Mouse (Mus musculus) hindbrain, embryonic 13.5 days (tissue): ENCODE data around the gene Rb1. TPM values are rescaled to one million over a fixed set of nuclear protein-coding genes. Genes with fewer than 3 reads are reported as not detected.

Experiments used
- ATAC-seq: fragments of 200-750 bp; cut with Nextera tagmentation; 2 replicates; pipeline ENCODE4 v1.8.0; 2017; ENCODE audit warnings: moderate TSS enrichment; ENCODE audit not compliant: low FRiP score
- H3K27ac ChIP-seq: fragments of 300-500 bp; sonication (generic); 2 replicates; pipeline ENCODE4 v1.5.1; 2015; ENCODE audit warnings: inconsistent platforms, mild to moderate bottlenecking, moderate library complexity
- H3K27me3 ChIP-seq: fragments of 300-500 bp; sonication (generic); 2 replicates; pipeline ENCODE4 v1.6.1; 2015; ENCODE audit warnings: mild to moderate bottlenecking, inconsistent platforms
- H3K36me3 ChIP-seq: fragments of 300-500 bp; sonication (generic); 2 replicates; pipeline ENCODE4 v1.6.1; 2015; ENCODE audit warnings: mild to moderate bottlenecking, inconsistent platforms
- H3K4me1 ChIP-seq: fragments of 300-500 bp; sonication (generic); replicated peaks from 2 replicates; pipeline ENCODE4 v1.6.1; 2015; ENCODE audit warnings: inconsistent platforms
- H3K4me2 ChIP-seq: fragments of 300-500 bp; sonication (generic); 2 replicates; pipeline ENCODE4 v1.6.1; 2015; ENCODE audit warnings: inconsistent platforms, mild to moderate bottlenecking, moderate library complexity
- H3K4me3 ChIP-seq: fragments of 300-500 bp; sonication (generic); 2 replicates; pipeline ENCODE4 v1.5.1; 2015; ENCODE audit warnings: mild to moderate bottlenecking, inconsistent platforms
- H3K9ac ChIP-seq: fragments of 300-500 bp; sonication (generic); 2 replicates; pipeline ENCODE4 v1.6.1; 2015; ENCODE audit warnings: mild to moderate bottlenecking, inconsistent platforms
- H3K9me3 ChIP-seq: fragments of 300-500 bp; sonication (generic); 2 replicates; pipeline ENCODE4 v1.6.1; 2016; ENCODE audit warnings: inconsistent platforms
- WGBS: fragments of 180-500 bp; shearing (Covaris S2); methylation state at CpG from one replicate; pipeline ENCODE4 v1.1.7; 2015; 5-methylcytosine and 5-hydroxymethylcytosine counted together
- polyA plus RNA-seq: library from polyadenylated mRNA; unstranded; fragments of >200 nt; fragmentation: Nextera tagmentation; extraction: Ambion mirVana; gene quantifications from 2 replicates; pipeline ENCODE4 v1.2.1, GENCODE M21; 2015

Gene Rb1
- polyA plus RNA-seq, 1 experiment from 2014 or later: 21.8 TPM

DNA sequence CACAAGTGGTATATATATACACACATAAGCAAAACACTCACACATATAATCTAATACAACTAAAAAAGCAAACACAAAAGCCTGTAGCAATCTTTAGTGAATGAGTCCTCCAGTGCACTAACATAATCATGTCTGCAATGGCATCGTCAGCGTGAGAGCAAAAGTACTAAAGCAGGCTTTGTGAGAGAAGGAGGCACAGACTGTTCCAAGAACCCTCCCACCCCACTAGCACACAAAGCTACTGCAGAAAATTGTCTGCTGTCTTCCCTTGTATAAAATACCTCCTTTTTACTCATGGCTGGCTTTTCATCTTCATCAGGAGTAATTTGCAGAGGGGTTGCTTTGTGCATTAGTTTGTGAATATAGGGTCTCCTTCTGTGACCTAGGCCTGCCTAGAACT, 73.3 kb downstream of the Rb1 start:
- Histone ChIP-seq H3K4me2 (no peak overlapping the region), H3K27ac (no peak overlapping the region), H3K4me1 (no peaks in the 10 kb centered on the region), H3K27me3 (no peaks in the 10 kb centered on the region), H3K9ac (no peak overlapping the region), H3K36me3 (0 out of 2 replicates have a peak, but pooled peaks cover 2% of the 10 kb centered on the region), H3K9me3 (no peaks in the 10 kb centered on the region), H3K4me3 (no peak overlapping the region)
- 33% methylated on average over 2 of the region's 2 CpGs for WGBS
- ATAC-seq: no peak

DNA sequence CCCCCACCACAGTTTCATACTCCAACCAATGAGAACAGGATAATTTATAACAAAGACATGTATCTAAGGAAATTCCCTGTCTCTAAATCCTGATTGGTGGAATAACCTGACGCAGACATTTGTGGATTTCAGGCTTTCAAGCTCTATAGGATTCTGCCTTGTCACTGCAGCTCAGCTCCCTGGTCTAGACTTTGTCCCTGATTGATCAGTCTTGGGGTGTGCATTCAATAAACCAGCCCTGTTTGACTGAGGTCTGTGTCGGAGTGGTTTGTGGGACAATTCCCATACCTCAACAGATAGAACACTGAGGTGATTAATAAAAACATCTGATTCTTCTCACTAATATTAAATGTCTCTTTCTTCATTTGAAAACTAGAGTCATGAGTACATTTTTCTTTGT, 75.6 kb downstream of the Rb1 start:
- Histone ChIP-seq H3K36me3 (0 out of 2 replicates have a peak, but pooled peaks cover 2% of the 10 kb centered on the region), H3K4me2 (no peak overlapping the region), H3K9me3 (no peaks in the 10 kb centered on the region), H3K4me1 (no peaks in the 10 kb centered on the region), H3K27me3 (no peaks in the 10 kb centered on the region), H3K4me3 (no peak overlapping the region), H3K27ac (no peak overlapping the region), H3K9ac (no peak overlapping the region)
- 97% methylated on average over 2 of the region's 2 CpGs for WGBS
- ATAC-seq: no peak

DNA sequence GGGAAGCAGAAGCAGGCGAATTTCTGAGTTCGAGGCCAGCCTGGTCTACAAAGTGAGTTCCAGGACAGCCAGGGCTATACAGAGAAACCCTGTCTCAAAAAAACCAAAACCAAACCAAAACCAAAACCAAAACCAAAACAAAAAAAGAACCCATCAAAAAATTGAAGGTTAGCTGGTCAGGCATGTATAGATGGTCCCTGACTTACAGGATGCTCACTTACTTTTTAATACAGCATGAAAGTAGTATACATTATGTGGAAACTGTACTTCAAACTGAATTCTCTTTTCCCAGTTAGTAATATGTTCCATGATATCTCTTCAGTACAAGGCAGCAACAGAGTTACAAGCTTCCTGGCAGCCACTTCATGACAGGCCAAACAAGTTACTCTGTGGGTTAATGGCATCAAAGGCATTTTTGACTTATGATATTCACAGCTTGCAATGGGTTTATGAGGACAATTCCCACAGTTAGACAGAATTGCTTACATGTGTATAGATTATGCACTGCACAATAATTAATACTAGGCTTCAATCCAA, 81.5 kb downstream of the Rb1 start:
- Histone ChIP-seq H3K4me3 (no peak overlapping the region), H3K4me1 (peaks cover 4% of the 10 kb centered on the region; the same call in 1 of the 2 replicates), H3K9ac (no peak overlapping the region), H3K36me3 (no peaks in the 10 kb centered on the region), H3K27ac (no peak overlapping the region), H3K4me2 (no peak overlapping the region), H3K9me3 (no peaks in the 10 kb centered on the region), H3K27me3 (no peaks in the 10 kb centered on the region)
- ATAC-seq: no peak
- WGBS: 95% methylated on average over 2 of the region's 2 CpGs

DNA sequence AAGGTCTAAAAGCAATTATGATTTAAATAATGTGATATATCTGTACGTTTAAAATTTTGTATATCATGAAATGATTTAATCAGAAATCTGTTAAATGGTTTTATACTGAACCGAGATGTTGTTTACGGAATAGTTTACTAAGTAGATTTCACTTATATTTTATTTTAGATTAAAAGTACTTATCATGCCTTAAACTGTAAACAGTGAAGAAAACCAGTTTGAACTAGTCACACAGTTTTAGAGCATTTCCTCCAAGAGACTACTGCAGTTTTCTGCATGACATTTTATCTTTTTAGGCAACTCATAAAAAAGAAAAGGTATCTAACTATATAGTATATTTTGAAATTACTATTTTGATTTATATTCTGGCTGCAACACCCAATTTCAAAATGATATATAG, 85.8 kb downstream of the Rb1 start:
- Histone ChIP-seq H3K36me3 (no peaks in the 10 kb centered on the region), H3K9ac (no peak overlapping the region), H3K4me1 (peaks cover 11% of the 10 kb centered on the region; the same call in 1 of the 2 replicates), H3K4me3 (no peak overlapping the region), H3K27ac (no peak overlapping the region), H3K27me3 (no peaks in the 10 kb centered on the region), H3K9me3 (no peaks in the 10 kb centered on the region), H3K4me2 (0 out of 2 replicates have a peak overlapping the region, but pooled peaks have one; percentile 19)
- ATAC-seq: no peak
- 50% methylated on average over 3 of the region's 3 CpGs for WGBS

DNA sequence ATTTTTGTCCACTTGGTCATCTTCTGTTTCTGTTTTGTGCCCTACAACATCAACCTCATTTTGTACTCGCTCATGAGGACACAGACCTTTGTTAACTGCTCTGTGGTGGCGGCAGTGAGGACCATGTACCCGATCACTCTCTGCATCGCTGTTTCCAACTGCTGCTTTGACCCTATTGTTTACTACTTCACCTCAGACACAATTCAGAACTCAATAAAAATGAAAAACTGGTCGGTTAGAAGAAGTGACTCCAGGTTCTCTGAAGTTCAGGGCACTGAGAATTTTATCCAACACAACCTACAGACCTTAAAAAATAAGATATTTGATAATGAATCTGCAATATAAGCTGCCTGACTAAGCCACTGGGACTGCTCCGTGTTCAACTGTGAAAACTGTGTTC, 86.3 kb downstream of the Rb1 start:
- no peak for ATAC-seq
- Histone ChIP-seq H3K4me3 (peak overlapping the region; percentile 50), H3K36me3 (no peaks in the 10 kb centered on the region), H3K9me3 (no peaks in the 10 kb centered on the region), H3K4me1 (peaks cover 17% of the 10 kb centered on the region), H3K4me2 (peak overlapping the region; percentile 56), H3K9ac (peak overlapping the region; percentile 62), H3K27ac (peak overlapping the region; percentile 90), H3K27me3 (no peaks in the 10 kb centered on the region)
- WGBS: under 1% methylated on average over 6 of the region's 6 CpGs

DNA sequence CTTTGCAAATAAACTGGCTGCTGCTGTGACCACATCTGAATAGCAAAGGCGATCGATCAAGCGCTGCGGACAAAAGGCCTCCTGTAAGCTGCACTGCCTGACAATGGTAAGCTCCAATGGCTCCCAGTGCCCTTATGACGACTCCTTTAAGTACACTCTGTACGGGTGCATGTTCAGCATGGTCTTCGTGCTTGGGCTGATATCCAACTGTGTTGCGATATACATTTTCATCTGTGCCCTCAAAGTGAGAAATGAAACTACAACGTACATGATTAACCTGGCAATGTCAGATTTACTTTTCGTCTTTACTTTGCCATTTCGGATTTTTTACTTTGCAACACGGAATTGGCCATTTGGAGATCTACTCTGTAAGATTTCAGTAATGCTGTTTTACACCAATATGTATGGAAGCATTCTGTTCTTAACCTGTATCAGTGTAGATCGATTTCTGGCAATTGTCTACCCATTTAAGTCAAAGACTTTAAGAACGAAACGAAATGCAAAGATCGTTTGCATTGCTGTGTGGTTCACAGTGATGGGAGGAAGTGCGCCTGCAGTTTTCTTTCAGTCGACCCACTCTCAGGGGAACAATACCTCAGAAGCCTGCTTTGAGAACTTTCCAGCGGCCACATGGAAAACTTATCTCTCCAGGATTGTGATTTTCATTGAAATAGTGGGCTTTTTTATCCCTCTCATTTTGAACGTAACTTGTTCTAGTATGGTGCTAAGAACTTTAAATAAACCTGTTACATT, 86.9 kb downstream of the Rb1 start:
- Histone ChIP-seq H3K27me3 (no peaks in the 10 kb centered on the region), H3K4me2 (peak overlapping the region; percentile 56), H3K9me3 (no peaks in the 10 kb centered on the region), H3K4me1 (peaks cover 19% of the 10 kb centered on the region), H3K36me3 (no peaks in the 10 kb centered on the region), H3K9ac (peak overlapping the region; percentile 62), H3K27ac (peak overlapping the region; percentile 90), H3K4me3 (peak overlapping the region; percentile 50)
- ATAC-seq: peak; percentile 89
- under 1% methylated on average over 20 of the region's 20 CpGs for WGBS

DNA sequence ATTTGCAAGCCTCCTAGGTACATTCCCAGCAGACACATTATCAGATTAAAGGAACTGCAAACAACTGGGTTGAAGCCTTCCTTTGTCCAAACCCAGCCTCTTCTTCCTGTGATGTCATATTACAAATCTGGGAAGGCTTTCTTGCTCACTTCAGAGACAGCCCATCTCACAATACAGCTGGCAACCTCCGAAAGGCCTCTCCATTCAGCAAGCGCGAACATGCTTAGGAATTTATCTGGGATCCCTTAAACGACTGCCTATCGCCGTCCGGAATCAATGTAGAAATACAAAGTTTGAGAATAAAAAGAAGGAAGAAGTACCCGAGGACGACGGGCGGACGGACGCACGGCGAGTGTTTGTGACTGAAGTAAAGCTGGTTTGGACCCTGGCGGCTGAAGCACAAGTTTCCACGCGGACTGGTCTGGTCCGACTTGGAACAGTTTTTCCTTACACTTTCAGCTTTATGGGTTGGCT, 87.7 kb downstream of the Rb1 start, which contains the start of gene Lpar6:
Gene Lpar6 (plus strand): TSS at position 48 of the 474 bp plus-strand sequence.
- H3K36me3 ChIP-seq: no peaks in the 10 kb centered on the region
- peak within 1 kb of the TSS; percentile 62 for H3K9ac ChIP-seq
- no peaks in the 10 kb centered on the region for H3K9me3 ChIP-seq
- H3K27me3 ChIP-seq: no peaks in the 10 kb centered on the region
- peak within 1 kb of the TSS; percentile 50 for H3K4me3 ChIP-seq
- peaks cover 19% of the 10 kb centered on the region for H3K4me1 ChIP-seq
- H3K4me2 ChIP-seq: peak within 1 kb of the TSS; percentile 56
- peak; percentile 82 for ATAC-seq
- peak within 1 kb of the TSS; percentile 90 for H3K27ac ChIP-seq
- WGBS: under 1% methylated on average over 19 of the region's 19 CpGs

DNA sequence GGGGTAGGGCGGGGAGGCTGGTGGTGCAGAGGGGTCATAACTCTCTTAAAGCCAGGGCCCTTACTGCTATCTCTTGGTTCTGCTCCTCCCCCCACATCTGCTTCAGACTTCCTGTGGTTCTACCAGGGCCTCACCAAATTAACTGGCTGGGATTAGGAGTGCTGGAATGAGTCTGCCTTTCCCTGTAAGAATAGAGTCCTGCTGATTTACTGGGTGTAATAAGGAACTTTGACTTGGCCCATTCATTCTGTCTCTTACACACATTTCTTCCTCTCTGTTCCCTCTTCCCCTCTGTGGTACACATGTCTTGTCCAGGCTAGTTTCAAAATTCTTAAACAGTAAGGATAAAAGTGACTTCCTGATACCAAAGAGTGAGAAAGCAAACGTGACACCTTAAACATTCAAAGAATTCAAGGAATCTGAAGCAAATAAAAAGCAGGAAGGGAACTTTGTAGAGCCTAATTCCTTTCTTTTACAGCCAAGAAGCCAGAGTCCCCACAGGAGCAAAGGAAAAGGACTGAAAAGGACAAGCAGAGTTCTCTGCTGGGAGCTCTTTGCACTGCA, 91.1 kb downstream of the Rb1 start:
- Histone ChIP-seq H3K4me1 (peaks cover 27% of the 10 kb centered on the region), H3K27me3 (no peaks in the 10 kb centered on the region), H3K27ac (peak overlapping the region; percentile 35), H3K9ac (no peak overlapping the region), H3K4me3 (no peak overlapping the region), H3K9me3 (no peaks in the 10 kb centered on the region), H3K4me2 (no peak overlapping the region), H3K36me3 (peaks cover 2% of the 10 kb centered on the region; the same call in 1 of the 2 replicates)
- WGBS: 16% methylated on average over 2 of the region's 2 CpGs
- no peak for ATAC-seq

DNA sequence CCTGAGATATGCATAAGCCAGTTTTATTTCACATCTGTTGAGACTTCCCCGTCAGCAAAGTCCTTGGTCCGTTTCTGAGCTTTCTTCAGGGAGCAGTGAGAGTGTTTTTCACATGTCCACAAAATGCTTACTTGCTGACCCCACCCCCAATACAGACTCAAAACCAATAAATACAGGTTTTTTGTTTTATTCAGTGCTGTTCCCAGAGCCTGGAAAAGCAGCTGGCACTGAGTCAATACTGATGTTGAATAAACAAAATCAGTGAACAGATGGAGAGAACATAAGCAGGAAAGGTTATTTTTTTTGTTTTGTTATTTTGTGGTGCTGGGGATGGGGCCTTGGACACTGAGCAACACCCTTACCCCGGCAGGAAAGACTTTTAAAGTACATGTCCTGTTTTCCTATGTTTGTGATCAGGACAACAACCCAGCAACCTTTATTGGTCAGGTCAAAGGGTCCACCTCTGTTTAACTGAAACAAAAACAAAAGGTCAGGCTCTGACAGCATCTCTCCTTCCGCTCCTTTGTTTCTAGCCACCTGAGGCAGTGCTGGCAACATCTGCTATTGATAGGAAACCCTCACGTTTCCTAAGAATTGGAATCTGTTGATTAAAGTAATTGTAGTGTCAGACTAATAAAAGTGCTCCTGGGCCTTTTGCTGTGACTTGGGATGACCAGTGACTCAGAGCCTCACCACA, 94.2 kb downstream of the Rb1 start:
- H3K9ac ChIP-seq: no peak overlapping the region
- peaks cover 18% of the 10 kb centered on the region for H3K4me1 ChIP-seq
- no peak overlapping the region for H3K4me2 ChIP-seq
- H3K9me3 ChIP-seq: no peaks in the 10 kb centered on the region
- H3K27ac ChIP-seq: 0 out of 2 replicates have a peak overlapping the region, but pooled peaks have one; percentile 3
- no peak for ATAC-seq
- WGBS: 26% methylated on average over 5 of the region's 5 CpGs
- H3K27me3 ChIP-seq: no peaks in the 10 kb centered on the region
- peaks cover 2% of the 10 kb centered on the region; the same call in 1 of the 2 replicates for H3K36me3 ChIP-seq
- no peak overlapping the region for H3K4me3 ChIP-seq

DNA sequence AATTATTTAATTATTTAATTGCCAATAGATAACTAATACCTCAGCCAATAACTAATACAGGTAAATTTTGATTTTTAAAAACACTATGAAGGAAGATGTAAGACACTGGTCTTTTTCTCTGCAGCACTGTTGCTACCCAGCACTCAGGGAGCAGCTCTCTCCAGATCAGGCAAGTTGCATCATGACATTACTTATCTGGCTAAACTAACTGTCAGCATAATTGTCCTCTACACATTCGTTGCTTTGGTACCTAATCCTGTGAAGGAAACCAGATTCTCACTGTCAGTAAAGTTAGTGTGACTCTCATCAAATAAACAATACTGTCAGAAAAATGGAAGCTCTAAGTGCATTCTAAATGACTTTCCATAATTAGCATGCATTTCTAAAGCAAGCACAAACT, 98.8 kb downstream of the Rb1 start:
- Histone ChIP-seq H3K36me3 (peaks cover 6% of the 10 kb centered on the region; the same call in 1 of the 2 replicates), H3K4me2 (no peak overlapping the region), H3K4me3 (no peak overlapping the region), H3K4me1 (peaks cover 12% of the 10 kb centered on the region), H3K27me3 (no peaks in the 10 kb centered on the region), H3K27ac (no peak overlapping the region), H3K9ac (no peak overlapping the region), H3K9me3 (no peaks in the 10 kb centered on the region)
- WGBS: 48% methylated on average over 1 of the region's 1 CpGs
- ATAC-seq: no peak

DNA sequence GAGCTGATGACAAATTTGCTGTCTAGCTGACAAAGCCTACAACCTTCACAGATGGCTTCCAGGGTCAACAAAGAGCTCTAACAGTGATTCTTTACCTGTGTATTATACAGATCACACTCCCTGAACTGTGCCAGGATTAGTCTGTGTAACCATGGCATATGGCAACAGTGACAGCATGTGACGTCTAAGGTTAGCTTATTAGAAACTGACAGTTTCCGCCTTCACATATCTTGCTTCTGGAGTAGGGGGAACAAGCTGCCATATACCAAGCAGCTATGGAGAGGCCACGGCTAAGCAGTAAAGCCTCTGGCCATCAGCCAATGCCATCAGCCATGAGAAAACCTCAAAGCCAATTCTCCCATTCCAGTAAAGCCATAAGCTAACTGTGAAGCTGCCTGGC, 99.3 kb downstream of the Rb1 start:
- Histone ChIP-seq H3K4me1 (peaks cover 7% of the 10 kb centered on the region), H3K4me3 (no peak overlapping the region), H3K9me3 (no peaks in the 10 kb centered on the region), H3K4me2 (no peak overlapping the region), H3K27me3 (no peaks in the 10 kb centered on the region), H3K9ac (no peak overlapping the region), H3K36me3 (peaks cover 6% of the 10 kb centered on the region; the same call in 1 of the 2 replicates), H3K27ac (0 out of 2 replicates have a peak overlapping the region, but pooled peaks have one; percentile 30)
- ATAC-seq: no peak
- 62% methylated on average over 3 of the region's 3 CpGs for WGBS
